Mouse (Mus musculus) CH12.LX (cell line): ENCODE measurements around the gene Nxn. TPM values are rescaled to one million over a fixed set of nuclear protein-coding genes. Genes with fewer than 3 reads are reported as not detected.

ENCODE experiments used
- DNase-seq: peaks from one replicate; pipeline ENCODE4 v3.0.0-alpha.2; 2013; ENCODE audit errors: extremely low read depth
- H3K27ac ChIP-seq: 2 replicates; pipeline ENCODE4 v1.5.1; 2012; ENCODE audit warnings: low read depth, mild to moderate bottlenecking, control low read depth, moderate library complexity; ENCODE audit not compliant: insufficient read depth
- H3K27me3 ChIP-seq: replicated peaks from 2 replicates; pipeline ENCODE3; 2012; ENCODE audit warnings: inconsistent platforms
- H3K36me3 ChIP-seq, 2 experiments: replicated peaks in 1 of 2; 2 replicates each; pipeline versions ENCODE3 to v1.6.1; 2012; ENCODE audit warnings: inconsistent platforms in 1 of 2, low read length in 1 of 2, mild to moderate bottlenecking in 1 of 2, mixed read lengths in 1 of 2, moderate library complexity in 1 of 2; ENCODE audit not compliant: control insufficient read depth in 1 of 2, insufficient read depth in 1 of 2
- H3K4me1 ChIP-seq, 2 experiments: 2 replicates each; pipeline ENCODE4 v1.6.1; 2012; ENCODE audit warnings: inconsistent platforms in 1 of 2, moderate library complexity in 1 of 2; ENCODE audit not compliant: insufficient read depth in 2 of 2, control insufficient read depth in 1 of 2
- H3K4me2 ChIP-seq: 2 replicates; pipeline ENCODE4 v1.6.1; 2012; ENCODE audit warnings: low read depth, mild to moderate bottlenecking, control low read depth; ENCODE audit not compliant: poor library complexity, insufficient read depth, severe bottlenecking
- H3K4me3 ChIP-seq, 3 experiments: fragments of 150-350 bp in 1 of 3; sonication (generic) in 1 of 3; replicated peaks in 1 of 3; 2 replicates each; pipeline versions ENCODE3 to v1.5.1; 2011 to 2012; ENCODE audit warnings: low read depth in 2 of 3, low read length in 2 of 3, mild to moderate bottlenecking in 2 of 3, moderate library complexity in 2 of 3, control low read depth in 1 of 3, improper control_type of control experiment in 1 of 3, inconsistent platforms in 1 of 3, mixed read lengths in 1 of 3; ENCODE audit not compliant: poor library complexity in 1 of 3
- H3K79me2 ChIP-seq: replicated peaks from 2 replicates; pipeline ENCODE4 v1.6.1; 2012; ENCODE audit warnings: mild to moderate bottlenecking, moderate library complexity; ENCODE audit not compliant: control insufficient read depth, poor library complexity, insufficient read depth, severe bottlenecking; ENCODE audit errors: extremely low read depth
- H3K9ac ChIP-seq: 2 replicates; pipeline ENCODE4 v1.6.1; 2012; ENCODE audit warnings: low read depth, mild to moderate bottlenecking, control low read depth, moderate library complexity; ENCODE audit not compliant: insufficient read depth
- H3K9me3 ChIP-seq: replicated peaks from 2 replicates; pipeline ENCODE3; 2012; ENCODE audit warnings: low read length, inconsistent platforms, mixed read lengths
- BHLHE40 ChIP-seq: IDR thresholded peaks from 2 replicates; pipeline ENCODE4 v1.6.1; 2011; ENCODE audit warnings: mild to moderate bottlenecking, low read depth, low read length, improper control_type of control experiment
- CHD1 ChIP-seq: IDR thresholded peaks from 2 replicates; pipeline ENCODE4 v1.6.1; 2012; ENCODE audit warnings: low read depth, low read length, improper control_type of control experiment, inconsistent platforms
- E2F4 ChIP-seq: IDR thresholded peaks from 2 replicates; pipeline ENCODE4 v1.6.1; 2011; ENCODE audit warnings: low read depth, low read length, improper control_type of control experiment; ENCODE audit not compliant: insufficient replicate concordance
- EP300 ChIP-seq: IDR thresholded peaks from 2 replicates; pipeline ENCODE4 v1.6.1; 2011; ENCODE audit warnings: low read length, improper control_type of control experiment
- GABPA ChIP-seq: IDR thresholded peaks from 2 replicates; pipeline ENCODE4 v1.6.1; 2012; ENCODE audit warnings: low read depth, low read length, improper control_type of control experiment, inconsistent platforms; ENCODE audit not compliant: insufficient replicate concordance
- JUND ChIP-seq: conservative IDR thresholded peaks from 2 replicates; pipeline ENCODE4 v1.6.1; 2011; ENCODE audit warnings: low read depth, low read length, improper control_type of control experiment
- KAT2A ChIP-seq: IDR thresholded peaks from 2 replicates; pipeline ENCODE4 v1.6.1; 2012; ENCODE audit warnings: low read length, improper control_type of control experiment, inconsistent platforms; ENCODE audit not compliant: insufficient replicate concordance
- MAX ChIP-seq: IDR thresholded peaks from 2 replicates; pipeline ENCODE4 v1.6.1; 2011; ENCODE audit warnings: low read length, improper control_type of control experiment
- MAZ ChIP-seq: IDR thresholded peaks from 2 replicates; pipeline ENCODE4 v1.6.1; 2012; ENCODE audit warnings: low read depth, mild to moderate bottlenecking, inconsistent platforms, low read length, improper control_type of control experiment, moderate library complexity
- POLR2AphosphoS2 ChIP-seq: IDR thresholded peaks from 2 replicates; pipeline ENCODE4 v1.6.1; 2011; ENCODE audit warnings: low read depth, low read length, improper control_type of control experiment
- RCOR1 ChIP-seq: conservative IDR thresholded peaks from 2 replicates; pipeline ENCODE4 v1.6.1; 2012; ENCODE audit warnings: low read depth, mild to moderate bottlenecking, inconsistent platforms, low read length, improper control_type of control experiment
- SMC3 ChIP-seq: IDR thresholded peaks from 2 replicates; pipeline ENCODE4 v1.6.1; 2011; ENCODE audit warnings: low read depth, low read length, improper control_type of control experiment
- TBP ChIP-seq: conservative IDR thresholded peaks from 2 replicates; pipeline ENCODE4 v1.6.1; 2011; ENCODE audit warnings: low read depth, low read length, improper control_type of control experiment
- UBTF ChIP-seq: IDR thresholded peaks from 2 replicates; pipeline ENCODE4 v1.6.1; 2012; ENCODE audit warnings: low read depth, mild to moderate bottlenecking, inconsistent platforms, low read length, improper control_type of control experiment, moderate library complexity
- ZC3H11A ChIP-seq: IDR thresholded peaks from 2 replicates; pipeline ENCODE4 v1.6.1; 2012; ENCODE audit warnings: low read depth, mild to moderate bottlenecking, inconsistent platforms, low read length, improper control_type of control experiment
- ZKSCAN1 ChIP-seq: IDR thresholded peaks from 2 replicates; pipeline ENCODE4 v1.6.1; 2012; ENCODE audit warnings: low read depth, inconsistent platforms, low read length, improper control_type of control experiment, borderline replicate concordance
- dilution Hi-C: fragments of 300-500 bp; cut with MboI; formaldehyde crosslinking; loops from 2 replicates; pipeline ENCODE4 v1.14.3; 2020; ENCODE audit warnings: low sequenced_read_pairs; ENCODE audit not compliant: extremely low pct_unique_long_range_greater_than_20kb, extremely low pct_ligation_motif_present
- in situ Hi-C: fragments of 300-500 bp; cut with MboI; formaldehyde crosslinking; loops from 3 replicates; pipeline ENCODE4 v1.14.3; 2019; ENCODE audit warnings: low sequenced_read_pairs, low pct_ligation_motif_present, low pct_unique_long_range_greater_than_20kb, mixed read lengths
- polyA plus RNA-seq: library from polyadenylated mRNA; unstranded; fragments of >175 nt; gene quantifications from 2 replicates; pipeline ENCODE4 v1.2.1, GENCODE M21; 2012; ENCODE audit warnings: low read depth; ENCODE audit not compliant: insufficient read length
- total RNA-seq, 2 experiments: library from RNA; depleted of rRNA; stranded (reverse); fragments of 300-350 nt in 1 of 2; fragments of >200 nt in 1 of 2; gene quantifications; 2 replicates each; pipeline ENCODE4 v1.2.3; 2012 to 2014

Nxn gene
- total and polyA plus RNA-seq, 3 experiments, result 15.3 to 24.8 (median 19.2) TPM

DNA sequence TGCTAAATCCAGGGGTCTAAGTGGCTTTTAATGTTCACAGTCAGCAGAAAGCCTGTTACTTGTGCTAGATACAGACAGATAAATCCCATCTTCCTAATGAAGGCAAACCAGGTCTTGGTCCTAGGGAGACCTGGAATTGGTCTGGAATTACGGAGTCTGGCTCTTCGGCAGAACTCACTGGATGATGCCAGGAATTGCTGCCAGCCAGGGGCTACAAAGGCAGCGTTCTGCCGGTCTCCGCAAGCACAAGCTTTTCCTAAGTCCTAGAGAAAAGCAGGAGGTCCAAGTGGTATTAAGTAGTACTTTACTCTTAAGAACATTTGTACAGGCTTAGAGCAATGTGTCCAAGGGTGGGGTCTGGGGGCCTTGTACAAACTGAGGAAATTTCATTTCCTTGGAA is 14.6 kb downstream of the Nxn start:
- dilution Hi-C loops (no loop called here), in situ Hi-C loops (no loop called here)
- H3K4me3 ChIP-seq, result no peak overlapping the region
- no peak for DNase-seq
- H3K79me2 ChIP-seq, result no peaks in the 10 kb centered on the region
- H3K4me1 ChIP-seq, result no peaks in the 10 kb centered on the region
- no peak overlapping the region for H3K27ac ChIP-seq
- H3K9ac ChIP-seq, result no peak overlapping the region
- TF ChIP-seq KAT2A, result no peak
- TF ChIP-seq, all 38 proteins: peak for 0
- no peaks in the 10 kb centered on the region for H3K27me3 ChIP-seq
- H3K36me3 ChIP-seq, result peaks cover 0 to 2% of the 10 kb centered on the region in 2 experiments
- no peaks in the 10 kb centered on the region for H3K9me3 ChIP-seq
- no peak overlapping the region for H3K4me2 ChIP-seq

DNA sequence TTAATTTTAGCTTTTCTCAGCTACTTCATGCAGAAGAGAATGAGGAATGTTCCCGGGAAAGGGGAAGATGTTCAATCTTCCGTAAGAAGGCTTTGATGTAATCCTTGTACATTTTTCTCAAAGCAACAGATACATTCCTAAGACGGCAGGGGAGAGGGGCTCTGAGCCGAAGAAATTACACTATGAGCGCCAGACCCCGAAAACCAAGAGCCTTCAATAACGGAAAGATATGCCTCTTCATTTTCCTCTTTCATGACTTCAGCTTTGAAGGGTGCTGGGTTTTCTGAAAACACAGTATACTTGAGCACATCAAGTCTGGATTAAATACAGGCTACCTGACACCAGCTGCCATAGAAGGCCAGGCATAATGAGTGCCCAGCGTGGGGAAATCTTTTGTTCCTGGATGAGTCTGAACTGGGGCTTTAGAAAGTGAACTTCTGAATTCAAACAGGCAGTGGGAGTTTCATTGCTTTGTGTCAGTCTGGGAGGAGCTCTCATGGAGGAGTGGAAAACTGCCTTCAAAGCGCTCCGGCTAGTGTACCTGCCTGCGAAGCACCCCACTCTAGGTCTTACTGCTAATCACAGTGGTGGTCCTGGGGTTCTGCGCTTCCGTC is 16.1 kb downstream of the Nxn start:
- Histone ChIP-seq H3K27ac (no peak overlapping the region), H3K4me2 (no peak overlapping the region), H3K4me3 (no peak overlapping the region), H3K9me3 (no peaks in the 10 kb centered on the region), H3K79me2 (no peaks in the 10 kb centered on the region), H3K27me3 (no peaks in the 10 kb centered on the region), H3K4me1 (no peaks in the 10 kb centered on the region), H3K36me3 (peaks cover 0 to 2% of the 10 kb centered on the region in 2 experiments), H3K9ac (no peak overlapping the region)
- DNase-seq, result no peak
- dilution Hi-C loops (no loop called here), in situ Hi-C loops (no loop called here)
- TF ChIP-seq ZKSCAN1, result no peak

DNA sequence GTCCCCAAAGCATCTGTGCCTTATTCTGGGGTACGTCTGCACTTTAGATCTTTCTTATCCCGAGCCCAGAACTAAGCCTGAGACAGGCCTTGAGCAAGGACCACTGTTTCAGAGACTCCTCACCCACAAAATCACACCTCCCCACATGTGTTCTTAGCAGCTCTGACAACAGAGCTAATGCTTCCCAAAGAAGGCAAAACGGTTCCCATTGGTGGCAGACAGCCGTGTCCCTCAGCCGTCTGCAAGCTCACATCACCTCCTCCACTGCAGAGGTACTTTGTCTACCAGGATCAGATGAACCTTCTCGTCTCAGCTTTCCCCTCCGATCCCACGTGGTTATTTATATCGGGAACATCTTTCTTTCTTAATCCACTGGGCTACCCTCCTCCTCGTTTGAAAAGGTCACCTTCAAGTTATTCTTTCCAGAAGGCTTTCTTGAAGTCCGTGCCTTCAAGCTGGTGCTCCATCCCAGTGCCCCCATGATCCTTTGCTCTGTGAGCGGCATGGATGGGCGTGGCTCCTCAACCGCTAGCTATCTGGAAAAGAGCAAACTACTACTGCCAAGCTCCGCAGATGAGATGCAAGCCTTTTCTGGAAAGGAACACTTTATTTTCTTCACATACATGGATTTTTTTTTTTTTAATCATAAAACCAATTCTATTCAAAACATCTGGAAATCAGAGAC is 17.6 kb downstream of the Nxn start:
- no peaks in the 10 kb centered on the region for H3K4me1 ChIP-seq
- H3K36me3 ChIP-seq, result peaks cover 0 to 2% of the 10 kb centered on the region in 2 experiments
- no peak for DNase-seq
- no peak overlapping the region for H3K4me2 ChIP-seq
- no peak overlapping the region for H3K9ac ChIP-seq
- in situ Hi-C loops, result no loop called here
- dilution Hi-C loops, result no loop called here
- no peaks in the 10 kb centered on the region for H3K9me3 ChIP-seq
- H3K4me3 ChIP-seq, result no peak overlapping the region
- H3K79me2 ChIP-seq, result no peaks in the 10 kb centered on the region
- no peak overlapping the region for H3K27ac ChIP-seq
- TF ChIP-seq GABPA, result no peak
- no peak for TF ChIP-seq ZC3H11A
- TF ChIP-seq MAX, result no peak
- TF ChIP-seq E2F4, result no peak
- no peak for TF ChIP-seq BHLHE40
- TF ChIP-seq POLR2AphosphoS2, result no peak
- TF ChIP-seq EP300, result no peak
- TF ChIP-seq MAZ, result no peak
- no peak for TF ChIP-seq UBTF
- TF ChIP-seq SMC3, result no peak
- TF ChIP-seq TBP, result no peak
- no peak for TF ChIP-seq JUND
- no peak for TF ChIP-seq CHD1
- no peak for TF ChIP-seq RCOR1
- TF ChIP-seq, all 38 proteins: peak for 0
- H3K27me3 ChIP-seq, result no peaks in the 10 kb centered on the region
